Mouse (Mus musculus) adrenal gland, postnatal 14 days (tissue): ENCODE data around the gene Actr1a. TPM values are rescaled to one million over a fixed set of nuclear protein-coding genes. Genes with fewer than 3 reads are reported as not detected.

Source experiments
- DNase-seq: peaks from one replicate; pipeline ENCODE4 v3.0.0; 2021; ENCODE audit warnings: mixed read lengths
- long read RNA-seq, 2 experiments: library from polyadenylated mRNA; stranded (forward); transcript quantifications; one replicate each; pipeline ENCODE4 v2.0.0; 2021
- total RNA-seq: library from RNA; stranded (reverse); gene quantifications from 2 replicates; pipeline ENCODE4 v1.2.3, GENCODE M21; 2021

Actr1a gene
- total RNA-seq = 93.2 and 103 TPM in 2 replicates
- long read RNA-seq, experiment 1, transcript Actr1a-201 (11 exons, 2,757 nt) = major isoform, 85 of 107 reads
- long read RNA-seq, experiment 1, partial matches to known transcripts = 11 of 107 reads
- long read RNA-seq, experiment 1, other reads (novel, unspliced or antisense) = 11 of 107 reads
- long read RNA-seq, experiment 2, transcript Actr1a-201 (11 exons, 2,757 nt) = major isoform, 59 of 77 reads
- long read RNA-seq, experiment 2, partial matches to known transcripts = 14 of 77 reads
- long read RNA-seq, experiment 2, other reads (novel, unspliced or antisense) = 3 of 77 reads

- DNase-seq = peak; percentile 98
Observed at GRCm38 (mm10) chr19:46395109-46396009, at the start of gene Actr1a. Actr1a (minus strand) TSS chr19:46395748.

- peak; percentile 88 for DNase-seq
Observed at GRCm38 (mm10) chr19:46444209-46444608, 48.7 kb upstream of the Actr1a start.

- peak; percentile 3 for DNase-seq
Observed at GRCm38 (mm10) chr19:46443509-46443908, 48.0 kb upstream of the Actr1a start.

- no peak for DNase-seq
Observed at GRCm38 (mm10) chr19:46435492-46435891, 39.9 kb upstream of the Actr1a start.

- DNase-seq = no peak
Observed at GRCm38 (mm10) chr19:46434591-46434990, 39.0 kb upstream of the Actr1a start.

- no peak for DNase-seq
Observed at GRCm38 (mm10) chr19:46434148-46434547, 38.6 kb upstream of the Actr1a start.

- no peak for DNase-seq
Observed at GRCm38 (mm10) chr19:46433712-46434111, 38.2 kb upstream of the Actr1a start.

GRCm38 (mm10) chr19:46429250-46429649, 33.7 kb upstream of the Actr1a start:
- DNase-seq = no peak

GRCm38 (mm10) chr19:46426488-46426887, 30.9 kb upstream of the Actr1a start:
- no peak for DNase-seq

GRCm38 (mm10) chr19:46425266-46425665, 29.7 kb upstream of the Actr1a start:
- DNase-seq = no peak

- DNase-seq = no peak
Observed at GRCm38 (mm10) chr19:46422384-46423338, 27.1 kb upstream of the Actr1a start.

GRCm38 (mm10) chr19:46420410-46420809, 24.9 kb upstream of the Actr1a start:
- no peak for DNase-seq

- DNase-seq = no peak
Observed at GRCm38 (mm10) chr19:46418051-46418450, 22.5 kb upstream of the Actr1a start.

GRCm38 (mm10) chr19:46416276-46416675, 20.7 kb upstream of the Actr1a start:
- no peak for DNase-seq

GRCm38 (mm10) chr19:46414486-46414885, 18.9 kb upstream of the Actr1a start:
- DNase-seq = no peak

GRCm38 (mm10) chr19:46413969-46414368, 18.4 kb upstream of the Actr1a start:
- no peak for DNase-seq

- no peak for DNase-seq
Observed at GRCm38 (mm10) chr19:46412056-46412805, 16.7 kb upstream of the Actr1a start.

GRCm38 (mm10) chr19:46409506-46409905, 14.0 kb upstream of the Actr1a start:
- no peak for DNase-seq

- DNase-seq = no peak
Observed at GRCm38 (mm10) chr19:46406592-46407386, 11.2 kb upstream of the Actr1a start.

GRCm38 (mm10) chr19:46404030-46404429, 8.5 kb upstream of the Actr1a start:
- DNase-seq = no peak

- DNase-seq = no peak
Observed at GRCm38 (mm10) chr19:46400558-46400957, 5.0 kb upstream of the Actr1a start.
